16 mouse cellular contexts compared by ENCODE assay signal in the genomic region with DNA sequence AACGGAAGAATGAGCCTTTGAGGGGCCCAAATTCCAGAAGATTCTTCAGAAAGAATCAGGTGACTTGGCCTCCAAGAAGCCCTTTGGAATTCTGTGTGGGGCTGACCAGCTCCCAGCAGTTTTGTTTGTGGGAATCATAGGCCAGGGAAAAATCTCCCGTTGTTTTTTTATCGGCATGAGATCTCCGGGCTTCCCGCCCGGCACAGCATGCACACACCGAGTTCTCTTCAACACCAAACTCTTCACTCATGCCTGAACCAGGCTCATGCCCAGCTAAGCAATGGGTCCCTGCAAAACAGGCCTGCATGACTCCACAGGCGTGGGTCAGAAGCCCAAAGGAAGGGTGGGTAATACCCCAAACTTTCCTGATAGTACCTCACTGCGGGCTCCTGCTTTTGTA. TPM values are rescaled to one million over a fixed set of nuclear protein-coding genes. Genes with fewer than 3 reads are reported as not detected.
DNase-seq lines count a peak whose midpoint lies in the region; ATAC-seq and TF ChIP-seq lines count a peak whose summit lies in the region.
"Had no signal": no experiment of that assay in that cellular context is flagged by ENCODE, and none has a peak within 500 bp of the region (broad histone marks: within the 10 kb centered on the region; RNA-seq: fewer than 3 reads in every experiment).

No protein-coding gene starts in this region.

- no peak for TF ChIP-seq POLR2A in myocyte (IDR thresholded peaks at IDR 0.05; ENCODE audit: insufficient read length, low read depth)

- H3K27me3 ChIP-seq in heart, postnatal 0 days (ENCODE audit: control insufficient read depth, insufficient read depth, low read length): no peaks in the 10 kb centered on the region
- H3K27me3 ChIP-seq in myocyte (ENCODE audit: control insufficient read depth, insufficient read depth, insufficient read length): no peaks in the 10 kb centered on the region
- no peaks in the 10 kb centered on the region for H3K27me3 ChIP-seq in hindbrain, embryonic 13.5 days
- H3K27me3 ChIP-seq: forebrain, embryonic 15.5 days; neural tube, embryonic 13.5 days had no signal

- 0 out of 2 replicates have a peak overlapping the region, but pooled peaks have one; percentile 32 for H3K4me2 ChIP-seq in heart, postnatal 0 days (ENCODE audit: low read depth, low read length)
- peak overlapping the region; percentile 69 for H3K4me2 ChIP-seq in myocyte (ENCODE audit: low read depth)
- H3K4me2 ChIP-seq in hindbrain, embryonic 13.5 days: no peak overlapping the region
- H3K4me2 ChIP-seq: forebrain, embryonic 15.5 days; hindbrain, embryonic 14.5 days; neural tube, embryonic 13.5 days had no signal

- no peaks in the 10 kb centered on the region for H3K79me2 ChIP-seq in myocyte (ENCODE audit: control insufficient read depth, insufficient read depth)

- WGBS in heart, postnatal 0 days: 26% methylated on average over 9 of the region's 9 CpGs
- WGBS in hindbrain, embryonic 13.5 days: 80% methylated on average over 9 of the region's 9 CpGs

- H3K4me1 ChIP-seq in heart, postnatal 0 days (ENCODE audit: control insufficient read depth, insufficient read depth): peaks cover 73% of the 10 kb centered on the region
- peaks cover 32% of the 10 kb centered on the region for H3K4me1 ChIP-seq in hindbrain, embryonic 13.5 days (replicated peaks)
- H3K4me1 ChIP-seq: forebrain, embryonic 15.5 days had no signal

- H3K9me3 ChIP-seq in heart, postnatal 0 days (replicated peaks; ENCODE audit: control insufficient read depth, low read length): no peaks in the 10 kb centered on the region
- no peaks in the 10 kb centered on the region for H3K9me3 ChIP-seq in hindbrain, embryonic 13.5 days
- H3K9me3 ChIP-seq: forebrain, embryonic 15.5 days; megakaryocyte, embryonic 14.5 days; neural tube, embryonic 13.5 days had no signal

- 0 out of 2 replicates have a peak overlapping the region, but pooled peaks have one; percentile 9 for H3K9ac ChIP-seq in heart, postnatal 0 days (replicated peaks; ENCODE audit: low read depth, low read length)
- H3K9ac ChIP-seq in hindbrain, embryonic 13.5 days: no peak overlapping the region
- H3K9ac ChIP-seq: forebrain, embryonic 15.5 days; hindbrain, embryonic 14.5 days; neural tube, embryonic 13.5 days had no signal

- TF ChIP-seq EP300 in heart, postnatal 0 days (IDR thresholded peaks at IDR 0.05; ENCODE audit: low read depth): no peak

- DNase-seq in cerebellum, postnatal 25 days: peak; percentile 61 to 64
- no peak for DNase-seq in cerebellum, adult 9-11 months
- DNase-seq in layer of hippocampus, adult 2 months (ENCODE audit: low spot score in 2 of 2): no peak
- no peak for DNase-seq in layer of hippocampus, postnatal 25 days (ENCODE audit: extremely low spot score in 1 of 2, low spot score in 1 of 2)
- DNase-seq in heart, postnatal 0 days (ENCODE audit: low spot score): no peak
- no peak for DNase-seq in layer of hippocampus, postnatal 14 days (ENCODE audit: low spot score in 2 of 2)
- DNase-seq: adrenal gland, postnatal 14 days; gastrocnemius, postnatal 10 days; kidney, adult 8-10 months; left cerebral cortex, postnatal 4 days had no signal

- peak overlapping the region; percentile 96 for H3K27ac ChIP-seq in layer of hippocampus, adult 2 months
- peak overlapping the region; percentile 75 for H3K27ac ChIP-seq in heart, postnatal 0 days (ENCODE audit: low read depth)
- H3K27ac ChIP-seq in hindbrain, embryonic 13.5 days: no peak overlapping the region
- H3K27ac ChIP-seq: forebrain, embryonic 15.5 days; hindbrain, embryonic 14.5 days; neural tube, embryonic 13.5 days had no signal

- no peak for TF ChIP-seq CTCF in layer of hippocampus, adult 2 months (conservative IDR thresholded peaks at IDR 0.05)
- TF ChIP-seq CTCF in heart, postnatal 0 days (IDR thresholded peaks at IDR 0.05; ENCODE audit: low read depth): no peak

- ATAC-seq in heart, postnatal 0 days (ENCODE audit: insufficient read depth, low read depth): 0 out of 2 replicates have a peak, but pooled peaks have one; percentile 1
- ATAC-seq in hindbrain, embryonic 13.5 days (ENCODE audit: low FRiP score): no peak
- ATAC-seq: forebrain, embryonic 15.5 days had no signal

- H3K36me3 ChIP-seq in heart, postnatal 0 days (replicated peaks; ENCODE audit: control insufficient read depth, insufficient read depth, low read length): no peaks in the 10 kb centered on the region
- no peaks in the 10 kb centered on the region for H3K36me3 ChIP-seq in myocyte (ENCODE audit: control insufficient read depth, insufficient read depth)
- H3K36me3 ChIP-seq in hindbrain, embryonic 13.5 days: peaks cover 47% of the 10 kb centered on the region

- no peak overlapping the region for H3K4me3 ChIP-seq in layer of hippocampus, adult 2 months
- H3K4me3 ChIP-seq in heart, postnatal 0 days (ENCODE audit: low read depth, low read length): no peak overlapping the region
- no peak overlapping the region for H3K4me3 ChIP-seq in myocyte
- no peak overlapping the region for H3K4me3 ChIP-seq in hindbrain, embryonic 13.5 days
- H3K4me3 ChIP-seq: forebrain, embryonic 15.5 days; megakaryocyte, embryonic 14.5 days; neural tube, embryonic 13.5 days had no signal

- H3ac ChIP-seq in myocyte (ENCODE audit: control insufficient read depth, insufficient read length): no peak overlapping the region

TF ChIP-seq in myocyte, 11 proteins besides CTCF, POLR2A, EP300 and RAD21:
- TF ChIP-seq TCF3 (IDR thresholded peaks at IDR 0.05; ENCODE audit: insufficient read length, low read depth) (no peak), MAX (IDR thresholded peaks at IDR 0.05; ENCODE audit: low read depth) (no peak)
TF ChIP-seq in myocyte: peak in this region for 0.

RNA-seq across cellular contexts. Expression of a gene that starts 32.3 kb away (rescaled TPM):
- total RNA-seq in layer of hippocampus, adult 2 months (2021): 100 to 1,000 TPM; 147 to 158 TPM
- 100 to 1,000 TPM; 135 to 147 TPM for total RNA-seq in layer of hippocampus, postnatal 25 days (2021)
- total RNA-seq in heart, postnatal 0 days (2014; rRNA removed; ENCODE audit: low replicate concordance): 10.2 and 14.2 TPM in 2 replicates
- polyA plus RNA-seq in heart, postnatal 0 days (2015; fragmentation: Nextera tagmentation; extraction: Ambion mirVana): 37.6 and 43.4 TPM in 2 replicates
- polyA plus RNA-seq in myocyte (2012; fragmentation: generic; extraction: Trizol): 29.5 TPM
- 100 to 1,000 TPM; 137 to 160 TPM for total RNA-seq in layer of hippocampus, postnatal 14 days (2021)
- 140 and 142 TPM in 2 replicates for polyA plus RNA-seq in hindbrain, embryonic 13.5 days (2015; fragmentation: Nextera tagmentation; extraction: Ambion mirVana)

Comparison
In these comparisons a context has a peak if more than half of its experiments do, and no peak if none do; other contexts are left out.
1. DNase-seq: peak in cerebellum, postnatal 25 days (2 of 2); none in cerebellum, adult 9-11 months (single experiment), layer of hippocampus, adult 2 months (0 of 2), layer of hippocampus, postnatal 25 days (0 of 2), heart, postnatal 0 days (single experiment) and layer of hippocampus, postnatal 14 days (0 of 2).